Mouse (Mus musculus): ENCODE data around the gene Vmn1r176.
"Not testable (repeated sequence)": the region's sequence is repeated elsewhere in the genome, so short reads cannot be mapped to it uniquely, and the experiment has no call there.

Vmn1r176 gene

GRCm38 (mm10) chr7:23837272-23837671, at the start of gene Vmn1r176:
Vmn1r176 (minus strand) TSS chr7:23837372.
- DNase-seq (ENCODE audit: low read depth): not testable (repeated sequence)

- DNase-seq (ENCODE audit: low read depth): not testable (repeated sequence)
These were observed 39.7 kb upstream of the Vmn1r176 start for GRCm38 (mm10) chr7:23876918-23877317.

GRCm38 (mm10) chr7:23866349-23866748, 29.2 kb upstream of the Vmn1r176 start, which contains the start of gene Vmn1r177:
Vmn1r177 (minus strand) TSS chr7:23866449.
- DNase-seq (ENCODE audit: low read depth): not testable (repeated sequence)

DNA sequence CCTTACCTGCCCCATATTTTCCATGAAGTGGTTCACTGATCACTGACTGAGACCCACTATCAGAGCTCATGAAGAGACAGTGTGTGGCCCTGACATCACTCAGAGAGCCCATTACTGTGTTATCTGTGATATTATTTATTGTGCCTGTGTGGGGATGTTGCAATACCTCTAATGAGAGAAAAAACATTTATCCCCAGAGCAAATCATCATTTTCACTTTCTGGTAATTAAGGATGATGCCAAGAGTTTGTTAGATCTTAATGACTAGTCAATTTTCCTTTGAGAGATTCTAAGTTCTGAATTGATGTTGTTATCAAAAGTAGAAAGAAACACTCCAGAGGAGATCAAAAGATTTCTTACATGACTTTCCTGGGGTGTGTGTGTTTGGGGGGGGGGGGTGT, 26.6 kb downstream of the Vmn1r176 start, which contains the start of gene Vmn1r175:
Gene Vmn1r175, minus strand, starts transcription at position 101 of the 400 bp plus-strand sequence.
- not testable (repeated sequence) for DNase-seq (ENCODE audit: low read depth)

- DNase-seq (ENCODE audit: low read depth): no peak
These were observed 52.6 kb downstream of the Vmn1r176 start for GRCm38 (mm10) chr7:23784526-23784925.

Measured in naive thymus-derived CD4-positive, alpha-beta T cell, adult 2 months (primary cell).